Mouse (Mus musculus) telencephalon, adult 2 months (tissue): ENCODE measurements around the gene Park7.
"Not testable (repeated sequence)": the region's sequence is repeated elsewhere in the genome, so short reads cannot be mapped to it uniquely, and the experiment has no call there.

Experiments used
- DNase-seq: peaks from one replicate; pipeline ENCODE4 v3.0.0-alpha.2; 2011; ENCODE audit warnings: low read depth, low spot score

Park7 gene

GRCm38 (mm10) chr4:150875393-150875792, 38.8 kb downstream of the Park7 start:
- DNase-seq: no peak

- not testable (repeated sequence) for DNase-seq
Measured at GRCm38 (mm10) chr4:150874416-150874815, 39.8 kb downstream of the Park7 start.

- DNase-seq: no peak
Measured at GRCm38 (mm10) chr4:150872681-150873080, 41.6 kb downstream of the Park7 start.

- DNase-seq: no peak
Measured at GRCm38 (mm10) chr4:150872139-150872651, 42.0 kb downstream of the Park7 start.

GRCm38 (mm10) chr4:150871392-150872138, 42.7 kb downstream of the Park7 start:
- DNase-seq: no peak

GRCm38 (mm10) chr4:150870963-150871391, 43.3 kb downstream of the Park7 start:
- no peak for DNase-seq

- no peak for DNase-seq
Measured at GRCm38 (mm10) chr4:150869276-150870197, 44.7 kb downstream of the Park7 start.

- no peak for DNase-seq
Measured at GRCm38 (mm10) chr4:150868859-150869258, 45.4 kb downstream of the Park7 start.

- no peak for DNase-seq
Measured at GRCm38 (mm10) chr4:150868161-150868560, 46.1 kb downstream of the Park7 start.

- DNase-seq: no peak
Measured at GRCm38 (mm10) chr4:150866494-150866893, 47.7 kb downstream of the Park7 start.

- no peak for DNase-seq
Measured at GRCm38 (mm10) chr4:150866069-150866468, 48.2 kb downstream of the Park7 start.

GRCm38 (mm10) chr4:150865371-150865770, 48.9 kb downstream of the Park7 start:
- DNase-seq: no peak

- no peak for DNase-seq
Measured at GRCm38 (mm10) chr4:150862626-150863375, 51.4 kb downstream of the Park7 start.

GRCm38 (mm10) chr4:150861161-150861560, 53.1 kb downstream of the Park7 start:
- no peak for DNase-seq

- DNase-seq: no peak
Measured at GRCm38 (mm10) chr4:150860526-150860925, 53.7 kb downstream of the Park7 start.

- no peak for DNase-seq
Measured at GRCm38 (mm10) chr4:150855346-150855745, 58.9 kb downstream of the Park7 start.

- peak; percentile 86 for DNase-seq
Measured at GRCm38 (mm10) chr4:150854839-150855246, 59.4 kb downstream of the Park7 start.

GRCm38 (mm10) chr4:150853680-150854461, 60.4 kb downstream of the Park7 start, which contains the start of gene Errfi1:
TSS of gene Errfi1 (plus strand) at chr4:150853919.
- no peak for DNase-seq

- no peak for DNase-seq
Measured at GRCm38 (mm10) chr4:150852479-150852878, 61.8 kb downstream of the Park7 start.

- no peak for DNase-seq
Measured at GRCm38 (mm10) chr4:150852045-150852444, 62.2 kb downstream of the Park7 start.

- no peak for DNase-seq
Measured at GRCm38 (mm10) chr4:150850893-150851292, 63.3 kb downstream of the Park7 start.
